Mouse (Mus musculus): Measurements from ENCODE around the gene Mymx.

DNA sequence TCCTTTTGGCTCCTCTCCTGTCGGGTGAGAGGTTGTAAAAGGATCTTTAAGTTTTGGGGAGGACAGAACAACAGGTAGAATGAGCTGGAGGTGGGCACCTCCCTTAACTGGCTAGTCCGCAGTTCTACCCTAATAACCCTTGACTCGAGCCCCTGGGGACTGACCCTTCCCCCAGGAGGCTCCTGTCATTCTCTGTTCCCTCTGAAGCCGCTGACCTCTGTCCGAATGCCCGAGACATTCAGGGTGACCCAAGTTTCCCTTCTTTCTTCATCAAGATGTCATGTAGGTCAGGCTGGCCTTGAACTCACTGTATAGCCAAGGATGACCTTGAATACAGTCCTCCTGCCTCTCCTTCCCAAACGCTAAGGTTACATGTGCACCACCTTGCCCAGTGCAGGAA lies 13.5 kb downstream of the Mymx start:
- TF ChIP-seq CTCF (conservative IDR thresholded peaks at IDR 0.05 in 1 of 2, IDR thresholded peaks at IDR 0.05 in 1 of 2; ENCODE audit: low read depth in 2 of 2, low read length in 2 of 2) = no peak
- TF ChIP-seq E2F4 (IDR thresholded peaks at IDR 0.05; ENCODE audit: insufficient replicate concordance, low read depth, low read length) = no peak
- no peak for TF ChIP-seq POLR2A (IDR thresholded peaks at IDR 0.05; ENCODE audit: low read depth, low read length)
- no peak for TF ChIP-seq ETS1 (conservative IDR thresholded peaks at IDR 0.05; ENCODE audit: low read depth, low read length)
- TF ChIP-seq ZNF384 (IDR thresholded peaks at IDR 0.05; ENCODE audit: low read depth, low read length) = no peak
- no peak for TF ChIP-seq SMC3 (IDR thresholded peaks at IDR 0.05; ENCODE audit: low read depth, low read length)
- TF ChIP-seq MEF2A (IDR thresholded peaks at IDR 0.05; ENCODE audit: borderline replicate concordance, low read depth, low read length) = no peak

Data from CH12.LX (cell line).